Mouse (Mus musculus) T-cell, adult 2 months (primary cell): ENCODE data around the gene Lyar.
A peak's percentile ranks its signal among the peaks of the same experiment; 100 is the strongest.

Experiments
- DNase-seq: peaks from one replicate; pipeline ENCODE4 v3.0.0; 2022; ENCODE audit warnings: low spot score

The Lyar gene

GRCm38 (mm10) chr5:38220328-38220912 is at the start of gene Lyar, which contains the start of gene Zbtb49:
Lyar (plus strand) TSS chr5:38220470.
Zbtb49 (minus strand) TSS chr5:38220457.
- peak; percentile 95 for DNase-seq

DNA sequence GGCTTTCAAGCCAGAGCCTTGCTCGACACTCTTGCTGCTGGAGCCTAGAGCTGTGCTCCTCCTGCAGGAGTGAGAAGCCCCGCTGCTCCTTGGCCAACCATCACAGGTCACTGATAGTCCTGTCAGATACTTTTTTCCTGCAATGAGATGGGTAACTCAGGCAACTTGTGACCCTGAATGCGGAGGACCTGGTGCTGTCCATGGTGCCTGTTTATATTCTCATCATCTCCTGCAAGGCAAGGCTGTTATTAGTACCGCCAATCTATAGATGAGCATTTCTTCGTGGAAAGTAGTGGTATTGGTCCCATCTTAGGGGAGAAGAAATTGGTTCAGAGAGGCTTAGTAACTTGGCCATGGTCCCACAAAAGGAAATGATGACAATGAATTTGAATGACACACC is 46.5 kb upstream of the Lyar start:
- DNase-seq = no peak

- no peak for DNase-seq
These were observed 45.9 kb upstream of the Lyar start for GRCm38 (mm10) chr5:38174256-38174912.

DNA sequence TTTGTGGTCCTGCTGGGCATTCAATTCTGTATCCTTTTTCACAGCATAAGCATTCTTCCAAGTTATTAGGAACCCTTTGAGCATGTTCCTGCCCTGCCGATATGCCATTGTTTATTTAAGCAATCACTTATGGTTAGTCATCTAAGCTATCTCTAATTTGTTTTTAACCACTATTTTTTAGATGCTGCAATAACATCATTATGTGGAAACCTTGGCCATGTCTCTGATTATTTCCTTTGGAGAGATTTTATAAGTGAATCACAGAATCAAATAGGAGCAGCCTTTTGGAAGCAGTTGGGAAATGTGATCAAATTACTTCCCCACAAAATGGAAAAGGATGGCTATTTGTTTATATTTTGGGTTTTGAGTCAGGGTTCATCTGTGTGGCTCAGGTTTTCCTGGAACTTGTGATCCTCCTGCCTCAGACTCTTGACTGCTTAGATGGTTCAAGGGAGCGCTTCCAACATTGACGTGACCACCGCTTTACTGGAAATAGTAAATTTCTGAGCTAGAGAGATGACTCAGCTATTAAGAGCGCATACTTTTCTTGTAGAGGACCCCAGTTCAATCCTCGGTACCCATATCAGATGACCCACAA is 35.5 kb upstream of the Lyar start:
- no peak for DNase-seq

DNA sequence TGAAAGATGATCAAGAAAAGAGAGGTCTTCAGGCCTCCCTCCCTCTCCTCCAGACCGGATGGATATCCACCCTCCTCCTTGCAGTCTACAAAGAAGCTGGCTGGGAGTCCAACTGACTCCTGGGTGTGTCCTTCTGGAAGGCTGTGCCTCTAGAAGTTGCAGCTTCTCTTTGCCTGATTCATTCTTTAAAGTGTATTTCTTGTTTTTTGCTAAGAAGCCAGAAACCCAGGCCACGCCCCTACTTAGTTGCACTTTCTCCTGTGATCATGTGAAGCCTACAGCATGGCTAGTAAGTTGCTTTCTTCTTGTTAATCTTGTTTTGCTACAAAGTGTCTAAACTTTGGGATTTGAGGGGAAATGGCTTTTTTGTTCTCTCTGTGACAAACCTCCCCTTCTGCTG is 33.3 kb upstream of the Lyar start:
- no peak for DNase-seq

- no peak for DNase-seq
These were observed 29.4 kb upstream of the Lyar start for GRCm38 (mm10) chr5:38190907-38191306.

- DNase-seq = no peak
These were observed 25.3 kb upstream of the Lyar start for GRCm38 (mm10) chr5:38194946-38195345.

- DNase-seq = no peak
These were observed 24.3 kb upstream of the Lyar start for GRCm38 (mm10) chr5:38195941-38196340.

DNA sequence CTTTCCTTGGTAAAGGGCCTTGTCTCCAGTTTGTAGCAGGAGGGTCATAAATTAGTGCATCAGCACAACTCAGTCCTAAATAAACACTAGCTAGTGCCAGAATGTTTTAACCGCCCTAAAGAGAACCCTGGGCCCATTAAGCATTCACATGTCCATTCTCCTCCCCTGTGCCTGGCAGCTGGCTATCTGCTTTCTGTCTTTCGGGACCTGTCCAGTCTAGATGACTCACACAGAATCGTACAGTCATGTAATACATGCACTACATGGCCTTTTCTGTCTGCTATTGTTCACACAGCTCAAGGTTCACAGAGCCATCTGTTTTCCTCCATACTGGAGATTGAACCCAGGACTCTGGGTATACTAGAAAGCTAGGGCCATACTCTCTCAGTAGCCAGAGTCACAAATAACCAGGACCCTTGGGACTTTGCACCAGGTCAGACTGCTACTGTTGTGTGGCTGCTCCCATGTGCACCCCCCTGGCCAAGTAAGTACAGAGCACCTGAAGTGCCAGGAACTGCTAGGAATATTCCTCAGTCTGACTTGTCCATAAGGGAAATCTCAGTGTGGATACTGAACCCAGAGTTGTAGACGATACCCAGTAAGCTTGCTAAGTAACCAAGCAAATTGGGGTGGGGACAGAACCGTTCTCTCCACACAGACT is 23.3 kb upstream of the Lyar start:
- no peak for DNase-seq

DNA sequence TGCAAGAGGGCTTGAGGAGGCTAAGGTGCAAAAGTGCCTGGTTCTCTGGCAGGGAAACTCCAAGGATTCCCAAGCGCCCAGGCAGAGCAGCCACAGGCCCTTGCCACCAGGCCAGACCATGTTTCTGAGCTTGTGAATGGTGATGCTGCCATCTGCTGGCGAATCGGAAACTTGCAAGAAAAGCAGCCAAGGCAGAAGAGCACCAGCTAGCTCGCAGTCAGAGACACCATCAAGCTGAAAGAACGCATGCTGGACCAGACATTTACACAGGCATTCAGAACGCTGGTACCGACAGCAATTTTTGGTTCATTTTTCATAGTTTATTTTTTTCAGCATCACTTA is 22.8 kb upstream of the Lyar start:
- peak; percentile 49 for DNase-seq

DNA sequence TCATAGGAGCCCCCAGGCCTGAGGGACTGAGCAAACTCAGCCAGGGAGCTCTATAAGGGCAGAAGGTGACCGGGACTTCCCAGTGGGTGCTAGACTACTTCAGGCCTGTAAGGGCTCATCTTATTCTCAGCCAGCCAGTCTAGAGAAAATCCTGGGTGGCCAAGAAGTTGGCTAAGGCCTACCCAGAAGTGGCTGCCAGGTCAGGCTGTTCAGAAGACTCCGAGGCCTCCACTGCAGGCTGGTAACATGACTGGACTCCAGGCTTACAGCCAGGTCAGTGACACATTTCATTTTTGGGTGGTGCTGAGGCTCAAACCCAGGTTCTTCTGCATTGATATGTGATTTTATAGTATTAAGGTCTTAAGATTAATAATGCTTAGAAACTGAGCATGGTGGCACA is 20.6 kb upstream of the Lyar start:
- no peak for DNase-seq

GRCm38 (mm10) chr5:38205303-38205726 is 15.0 kb upstream of the Lyar start:
- no peak for DNase-seq

DNA sequence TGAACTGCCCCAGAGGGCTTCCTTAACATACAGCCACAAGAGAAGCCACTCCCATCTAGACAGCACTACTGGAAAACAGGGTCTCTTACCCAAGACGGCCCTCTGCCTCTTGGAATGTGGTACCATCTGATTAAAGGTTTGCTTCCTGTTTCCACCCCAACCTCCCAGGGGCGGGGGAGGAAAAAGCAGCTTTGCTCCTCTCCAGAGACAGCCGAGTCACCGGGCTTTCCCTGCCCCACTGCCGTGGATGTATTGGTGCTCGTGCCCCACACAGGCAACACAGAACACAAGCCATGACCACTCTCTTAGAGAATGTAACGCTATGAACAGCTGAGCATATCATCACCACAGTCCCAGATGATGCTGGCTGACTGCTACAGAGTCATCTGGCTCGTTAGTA is 11.3 kb upstream of the Lyar start:
- DNase-seq = no peak

DNA sequence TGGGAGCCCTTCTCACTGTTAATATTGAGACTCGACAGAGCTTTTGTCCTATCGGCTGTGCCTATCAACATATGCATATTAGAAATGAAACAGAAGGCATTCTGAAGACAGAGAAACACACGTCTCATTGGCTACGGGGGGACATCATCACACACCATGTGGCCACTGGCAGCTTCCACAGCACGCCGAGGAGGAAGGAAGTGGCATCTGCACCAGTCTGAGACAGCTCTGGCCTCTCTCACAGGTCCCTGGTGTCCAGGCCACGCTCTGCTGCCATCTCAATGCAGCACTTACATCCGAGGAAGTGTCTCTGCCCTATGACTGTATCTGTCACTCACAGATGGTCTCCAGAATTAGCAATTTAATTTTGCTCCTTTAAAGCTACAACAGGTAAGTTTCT is 8.6 kb upstream of the Lyar start:
- no peak for DNase-seq

DNA sequence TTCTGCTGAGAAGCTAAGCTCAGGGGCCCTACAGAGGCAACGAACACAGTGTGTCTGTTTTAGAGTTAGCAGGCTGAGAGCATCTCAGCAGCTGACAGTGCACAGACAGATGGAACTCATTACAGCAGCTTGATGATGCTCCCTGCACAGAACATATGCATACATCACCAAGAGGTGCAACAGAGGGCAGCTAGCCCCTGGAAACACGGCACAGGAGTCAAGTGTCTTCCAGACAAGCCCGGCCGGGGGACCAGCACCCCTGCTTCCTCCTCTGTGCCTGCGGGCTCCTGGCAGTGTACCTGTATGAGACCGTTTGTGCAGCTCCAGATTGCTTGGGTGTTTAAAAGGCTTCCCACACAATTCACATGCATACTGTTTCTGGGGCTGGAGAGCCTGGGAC is 7.3 kb upstream of the Lyar start:
- DNase-seq = no peak

DNA sequence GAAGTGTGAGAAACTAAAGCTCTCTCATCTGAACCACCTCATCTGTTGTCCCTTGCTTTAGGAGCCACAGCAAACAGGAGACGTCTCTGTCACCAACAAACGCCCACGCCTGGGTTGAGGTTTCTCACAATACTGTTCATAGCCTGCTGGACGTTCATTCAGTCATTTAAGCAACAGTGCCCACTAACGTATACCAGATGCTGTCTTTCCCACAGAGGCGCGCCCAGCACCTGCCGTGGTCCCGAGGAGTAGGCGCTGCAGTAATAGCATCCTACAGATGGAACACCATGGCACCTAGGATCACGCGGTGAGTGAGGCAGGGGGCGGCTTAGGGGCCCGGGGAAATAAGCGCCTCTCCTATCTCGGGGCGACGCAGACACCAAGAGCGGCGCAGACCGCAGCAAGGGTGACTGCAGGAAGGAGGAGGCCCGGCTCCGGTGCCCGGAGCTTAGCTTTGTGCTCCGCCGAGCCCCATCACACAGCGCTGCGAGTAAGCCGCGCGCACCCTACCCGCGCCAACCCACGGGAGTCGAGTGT is 431 bp upstream of the Lyar start:
- DNase-seq = no peak

DNA sequence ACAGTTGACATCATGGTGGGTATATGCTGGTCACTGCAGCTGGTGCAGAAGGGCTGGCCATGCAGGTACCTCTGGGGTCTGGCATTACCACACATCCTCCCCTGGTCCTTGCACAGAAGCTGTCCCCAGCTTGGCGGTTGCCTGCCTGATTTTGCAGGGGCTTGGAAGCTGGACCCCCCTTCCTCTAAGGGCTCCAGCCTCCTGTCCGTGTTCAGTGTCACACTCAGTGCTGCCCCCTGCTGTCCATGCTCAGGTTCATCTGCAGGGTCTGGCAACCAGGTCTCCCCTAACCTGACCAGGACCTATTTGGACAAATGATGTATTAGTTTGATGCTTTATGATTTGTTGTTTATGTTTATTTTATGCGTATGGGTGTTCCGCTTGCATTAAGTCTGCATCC is 15.2 kb downstream of the Lyar start:
- DNase-seq = peak; percentile 46

- DNase-seq = no peak
These were observed 16.4 kb downstream of the Lyar start for GRCm38 (mm10) chr5:38236627-38237026.

DNA sequence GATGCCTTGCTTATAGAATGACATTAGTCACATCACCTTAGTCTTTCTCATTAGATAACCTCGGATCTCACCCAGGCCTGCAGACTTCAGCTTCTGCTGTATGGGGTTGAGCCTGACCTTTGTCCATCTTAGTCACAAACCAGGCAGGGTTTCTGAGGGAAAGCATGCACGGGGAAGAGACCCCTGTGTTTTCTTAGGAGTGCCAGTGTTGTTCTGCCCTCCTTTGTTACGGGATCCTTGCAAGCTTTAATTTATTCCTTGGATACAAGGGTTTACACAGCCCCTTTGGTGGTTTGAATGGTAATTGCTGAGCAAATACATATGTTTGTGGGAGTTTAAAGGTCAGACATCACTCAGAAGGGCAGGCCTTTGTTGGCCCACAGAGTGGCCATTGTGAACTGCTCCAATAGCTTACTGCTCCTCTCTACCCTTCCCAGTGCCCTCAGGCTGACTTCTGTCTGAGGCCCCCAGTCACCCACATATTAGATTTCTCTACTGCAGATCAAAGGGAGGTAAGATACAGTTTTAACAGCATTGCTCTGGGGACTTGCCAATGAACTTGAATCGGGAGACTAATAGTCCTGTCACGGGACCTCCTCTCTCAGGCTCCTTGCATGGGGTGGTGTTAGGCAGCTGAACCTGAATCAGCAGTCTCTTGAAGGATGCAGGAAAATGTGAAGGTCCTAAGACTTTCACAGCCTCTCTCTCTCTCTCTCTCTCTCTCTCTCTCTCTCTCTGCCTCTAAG is 20.6 kb downstream of the Lyar start:
- no peak for DNase-seq

GRCm38 (mm10) chr5:38241473-38241834 is 21.2 kb downstream of the Lyar start:
- DNase-seq = no peak

DNA sequence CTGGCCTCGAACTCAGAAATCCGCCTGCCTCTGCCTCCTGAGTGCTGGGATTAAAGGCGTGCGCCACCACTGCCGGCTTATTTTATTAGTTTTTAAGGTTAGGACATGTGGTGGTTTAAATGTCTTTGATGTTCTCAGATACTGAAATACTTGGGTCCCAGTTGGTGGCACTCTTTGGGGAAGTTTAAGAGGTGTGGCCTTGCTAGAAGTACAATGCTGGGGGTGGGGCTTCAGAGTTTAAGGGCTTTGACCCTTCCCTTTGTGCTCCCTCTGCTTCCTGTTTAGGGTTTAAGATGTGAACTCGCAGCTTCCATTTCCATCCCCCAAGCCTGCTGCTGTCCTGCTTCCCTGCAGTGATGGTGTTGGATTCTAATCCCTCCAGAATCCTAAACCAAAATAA is 21.7 kb downstream of the Lyar start:
- no peak for DNase-seq

- DNase-seq = no peak
These were observed 34.9 kb downstream of the Lyar start for GRCm38 (mm10) chr5:38255195-38255594.
